Mouse (Mus musculus) stomach, embryonic 16.5 days (tissue): Measurements from ENCODE around the gene Ccl1. TPM values are rescaled to one million over a fixed set of nuclear protein-coding genes. Genes with fewer than 3 reads are reported as not detected.

Experiments used
- ATAC-seq: fragments of 200-750 bp; cut with Nextera tagmentation; 2 replicates; pipeline ENCODE4 v1.8.0; 2017; ENCODE audit warnings: moderate number of reproducible peaks, moderate TSS enrichment; ENCODE audit not compliant: insufficient read depth, low FRiP score
- H3K27ac ChIP-seq: fragments of 300-500 bp; sonication (generic); 2 replicates; pipeline ENCODE4 v1.5.1; 2014; ENCODE audit warnings: low read length
- H3K27me3 ChIP-seq: fragments of 300-500 bp; sonication (generic); 2 replicates; pipeline ENCODE4 v1.6.1; 2014; ENCODE audit warnings: low read length, control low read depth, mixed read lengths; ENCODE audit not compliant: control insufficient read depth, insufficient read depth
- H3K36me3 ChIP-seq: fragments of 300-500 bp; sonication (generic); 2 replicates; pipeline ENCODE4 v1.6.1; 2014; ENCODE audit warnings: low read length; ENCODE audit not compliant: control insufficient read depth, insufficient read depth
- H3K4me1 ChIP-seq: fragments of 300-500 bp; sonication (generic); 2 replicates; pipeline ENCODE4 v1.6.1; 2014; ENCODE audit warnings: low read length, control low read depth, mixed read lengths; ENCODE audit not compliant: control insufficient read depth, insufficient read depth
- H3K4me2 ChIP-seq: fragments of 300-500 bp; sonication (generic); 2 replicates; pipeline ENCODE4 v1.6.1; 2014; ENCODE audit warnings: low read depth, low read length, mixed read lengths
- H3K4me3 ChIP-seq: fragments of 300-500 bp; sonication (generic); replicated peaks from 2 replicates; pipeline ENCODE4 v1.5.1; 2014; ENCODE audit warnings: mild to moderate bottlenecking, low read length
- H3K9ac ChIP-seq: fragments of 300-500 bp; sonication (generic); 2 replicates; pipeline ENCODE4 v1.6.1; 2014; ENCODE audit warnings: low read length
- H3K9me3 ChIP-seq: fragments of 300-500 bp; sonication (generic); replicated peaks from 2 replicates; pipeline ENCODE4 v1.6.1; 2016; ENCODE audit warnings: low read length, control low read depth; ENCODE audit not compliant: control insufficient read depth
- WGBS: fragments of 180-500 bp; shearing (Covaris S2); extraction: QIAGEN DNeasy Blood & Tissue Kit; methylation state at CpG from one replicate; pipeline ENCODE4 v1.1.7; 2014; 5-methylcytosine and 5-hydroxymethylcytosine counted together
- polyA plus RNA-seq: library from polyadenylated mRNA; unstranded; fragments of >200 nt; fragmentation: Nextera tagmentation; extraction: Ambion mirVana; gene quantifications from 2 replicates; pipeline ENCODE4 v1.2.1, GENCODE M21; 2015

Gene Ccl1
- polyA plus RNA-seq, 1 experiment from 2014 or later, result not detected

GRCm38 (mm10) chr11:82171316-82172071 is 134.0 kb downstream of the Ccl1 start:
- H3K4me3 ChIP-seq, result no peak overlapping the region
- no peak overlapping the region for H3K9ac ChIP-seq
- H3K27me3 ChIP-seq, result peaks cover 3% of the 10 kb centered on the region; the same call in 1 of the 2 replicates
- H3K27ac ChIP-seq, result peak overlapping the region; percentile 38; the same call in 1 of the 2 replicates
- peak; percentile 37; the same call in 1 of the 2 replicates for ATAC-seq
- H3K4me2 ChIP-seq, result no peak overlapping the region
- H3K9me3 ChIP-seq, result peaks cover 4% of the 10 kb centered on the region; the same call in 1 of the 2 replicates
- no peaks in the 10 kb centered on the region for H3K36me3 ChIP-seq
- WGBS, result 57% methylated on average over 7 of the region's 7 CpGs
- H3K4me1 ChIP-seq, result no peaks in the 10 kb centered on the region

GRCm38 (mm10) chr11:82169456-82169855 is 136.0 kb downstream of the Ccl1 start:
- Histone ChIP-seq H3K4me2 (no peak overlapping the region), H3K4me3 (no peak overlapping the region), H3K4me1 (no peaks in the 10 kb centered on the region)

GRCm38 (mm10) chr11:82168308-82168707 is 137.2 kb downstream of the Ccl1 start:
- peaks cover 4% of the 10 kb centered on the region; the same call in 1 of the 2 replicates for H3K9me3 ChIP-seq
- H3K4me3 ChIP-seq, result no peak overlapping the region
- no peak for ATAC-seq
- H3K4me2 ChIP-seq, result no peak overlapping the region
- H3K27me3 ChIP-seq, result no peaks in the 10 kb centered on the region
- no peak overlapping the region for H3K9ac ChIP-seq
- WGBS, result 96% methylated on average over 2 of the region's 2 CpGs
- H3K4me1 ChIP-seq, result no peaks in the 10 kb centered on the region
- H3K27ac ChIP-seq, result no peak overlapping the region
- no peaks in the 10 kb centered on the region for H3K36me3 ChIP-seq

More at GRCm38 (mm10) chr11:82169456-82169855, 136.0 kb downstream of the Ccl1 start:
- no peaks in the 10 kb centered on the region for H3K27me3 ChIP-seq
- no peaks in the 10 kb centered on the region for H3K36me3 ChIP-seq
- peaks cover 4% of the 10 kb centered on the region; the same call in 1 of the 2 replicates for H3K9me3 ChIP-seq
- WGBS, result 90% methylated on average over 4 of the region's 4 CpGs
- H3K27ac ChIP-seq, result no peak overlapping the region
- no peak overlapping the region for H3K9ac ChIP-seq
- no peak for ATAC-seq

- Histone ChIP-seq H3K4me1 (no peaks in the 10 kb centered on the region), H3K9ac (no peak overlapping the region), H3K27me3 (no peaks in the 10 kb centered on the region), H3K9me3 (no peaks in the 10 kb centered on the region), H3K4me2 (no peak overlapping the region), H3K27ac (no peak overlapping the region), H3K4me3 (no peak overlapping the region), H3K36me3 (no peaks in the 10 kb centered on the region)
- WGBS, result 67% methylated on average over 8 of the region's 8 CpGs
- no peak for ATAC-seq
Measured at GRCm38 (mm10) chr11:82163285-82163684, 142.2 kb downstream of the Ccl1 start.

GRCm38 (mm10) chr11:82159126-82159525 is 146.4 kb downstream of the Ccl1 start:
- H3K27ac ChIP-seq, result no peak overlapping the region
- ATAC-seq, result no peak
- H3K27me3 ChIP-seq, result no peaks in the 10 kb centered on the region
- 88% methylated on average over 2 of the region's 2 CpGs for WGBS
- no peak overlapping the region for H3K4me3 ChIP-seq
- no peak overlapping the region for H3K4me2 ChIP-seq
- no peaks in the 10 kb centered on the region for H3K4me1 ChIP-seq
- no peak overlapping the region for H3K9ac ChIP-seq
- H3K36me3 ChIP-seq, result no peaks in the 10 kb centered on the region
- no peaks in the 10 kb centered on the region for H3K9me3 ChIP-seq

- ATAC-seq, result peak; percentile 93
- 16% methylated on average over 7 of the region's 7 CpGs for WGBS
- no peak overlapping the region for H3K4me2 ChIP-seq
Measured at GRCm38 (mm10) chr11:82139492-82140094, 165.9 kb downstream of the Ccl1 start.

GRCm38 (mm10) chr11:82136196-82136595 is 169.3 kb downstream of the Ccl1 start:
- peaks cover 2% of the 10 kb centered on the region; the same call in 1 of the 2 replicates for H3K27me3 ChIP-seq

More at GRCm38 (mm10) chr11:82139492-82140094, 165.9 kb downstream of the Ccl1 start:
- no peaks in the 10 kb centered on the region for H3K9me3 ChIP-seq
- no peak overlapping the region for H3K9ac ChIP-seq
- 0 out of 2 replicates have a peak, but pooled peaks cover 4% of the 10 kb centered on the region for H3K4me1 ChIP-seq
- H3K27ac ChIP-seq, result peak overlapping the region; percentile 65
- H3K27me3 ChIP-seq, result peaks cover 4% of the 10 kb centered on the region; the same call in 1 of the 2 replicates
- no peak overlapping the region for H3K4me3 ChIP-seq
- no peaks in the 10 kb centered on the region for H3K36me3 ChIP-seq

GRCm38 (mm10) chr11:82132977-82133376 is 172.5 kb downstream of the Ccl1 start:
- Histone ChIP-seq H3K4me1 (no peaks in the 10 kb centered on the region), H3K27ac (no peak overlapping the region), H3K9ac (no peak overlapping the region), H3K36me3 (no peaks in the 10 kb centered on the region), H3K27me3 (no peaks in the 10 kb centered on the region), H3K9me3 (no peaks in the 10 kb centered on the region), H3K4me2 (no peak overlapping the region), H3K4me3 (no peak overlapping the region)
- 63% methylated on average over 1 of the region's 1 CpGs for WGBS
- no peak for ATAC-seq

More at GRCm38 (mm10) chr11:82136196-82136595, 169.3 kb downstream of the Ccl1 start:
- no peak overlapping the region for H3K4me3 ChIP-seq
- WGBS, result 90% methylated on average over 2 of the region's 2 CpGs
- H3K36me3 ChIP-seq, result no peaks in the 10 kb centered on the region
- H3K4me2 ChIP-seq, result no peak overlapping the region
- H3K4me1 ChIP-seq, result 0 out of 2 replicates have a peak, but pooled peaks cover 4% of the 10 kb centered on the region
- no peaks in the 10 kb centered on the region for H3K9me3 ChIP-seq
- no peak for ATAC-seq
- no peak overlapping the region for H3K27ac ChIP-seq
- no peak overlapping the region for H3K9ac ChIP-seq
